In genomic region chr11:72608071-72608679, GRCm38 (mm10) we compare ENCODE assay signal across 8 mouse cellular contexts. TPM values are rescaled to one million over a fixed set of nuclear protein-coding genes. Genes with fewer than 3 reads are reported as not detected.
DNase-seq lines count a peak whose midpoint lies in the region; ATAC-seq lines count a peak whose summit lies in the region.

No protein-coding gene starts in this region.

- DNase-seq in T-cell, adult 2 months (ENCODE audit: low spot score): peak; percentile 90
- peak; percentile 91 to 94 for DNase-seq in cerebellum, postnatal 36 days
- DNase-seq in frontal cortex, postnatal 36 days (ENCODE audit: low spot score in 2 of 2): peak; percentile 86 to 89
- DNase-seq in left cerebral cortex, adult 11 months (ENCODE audit: low spot score): peak; percentile 86
- DNase-seq in lung, postnatal 4 days: peak; percentile 94 to 95
- DNase-seq in retina, postnatal 7 days (ENCODE audit: low read depth, low spot score): peak; percentile 81
- peak; percentile 83 for DNase-seq in urinary bladder, adult 2 months (ENCODE audit: low spot score)

- H3K9me3 ChIP-seq in hindbrain, embryonic 15.5 days: no peaks in the 10 kb centered on the region

- H3K27me3 ChIP-seq in hindbrain, embryonic 15.5 days: no peaks in the 10 kb centered on the region

- peak overlapping the region; percentile 94 for H3K4me3 ChIP-seq in hindbrain, embryonic 15.5 days

- H3K4me2 ChIP-seq in hindbrain, embryonic 15.5 days: peak overlapping the region; percentile 74

- peak; percentile 92 for ATAC-seq in hindbrain, embryonic 15.5 days (ENCODE audit: low FRiP score, low read depth)

- peak overlapping the region; percentile 93 for H3K9ac ChIP-seq in hindbrain, embryonic 15.5 days

- WGBS in hindbrain, embryonic 15.5 days: under 1% methylated on average over 44 of the region's 55 CpGs

- H3K27ac ChIP-seq in hindbrain, embryonic 15.5 days (replicated peaks): peak overlapping the region; percentile 98

- H3K4me1 ChIP-seq in hindbrain, embryonic 15.5 days (replicated peaks): peaks cover 29% of the 10 kb centered on the region

- no peaks in the 10 kb centered on the region for H3K36me3 ChIP-seq in hindbrain, embryonic 15.5 days

RNA-seq across cellular contexts. Expression of gene Ube2g1, which starts 1.1 kb away (rescaled TPM):
- polyA plus RNA-seq in hindbrain, embryonic 15.5 days (2015; fragmentation: Nextera tagmentation; extraction: Ambion mirVana): 84.5 and 85.2 TPM in 2 replicates
- polyA plus RNA-seq in urinary bladder, adult 2 months (2012; rRNA removed): 32.1 and 32.9 TPM in 2 replicates

RNA-seq across cellular contexts. Expression of gene Spns3, which starts 57.9 kb away (rescaled TPM):
- polyA plus RNA-seq in hindbrain, embryonic 15.5 days (2015; fragmentation: Nextera tagmentation; extraction: Ambion mirVana): 0.08 and 0.18 TPM in 2 replicates
- 0.45 and 0.46 TPM in 2 replicates for polyA plus RNA-seq in urinary bladder, adult 2 months (2012; rRNA removed)

Comparison
In these comparisons a context has a peak if more than half of its experiments do, and no peak if none do; other contexts are left out.
1. Peak in every context shown above with its lines: DNase-seq, ATAC-seq, H3K4me3 ChIP-seq and H3K27ac ChIP-seq.